ENCODE assay signal across 31 mouse cellular contexts in the genomic region with DNA sequence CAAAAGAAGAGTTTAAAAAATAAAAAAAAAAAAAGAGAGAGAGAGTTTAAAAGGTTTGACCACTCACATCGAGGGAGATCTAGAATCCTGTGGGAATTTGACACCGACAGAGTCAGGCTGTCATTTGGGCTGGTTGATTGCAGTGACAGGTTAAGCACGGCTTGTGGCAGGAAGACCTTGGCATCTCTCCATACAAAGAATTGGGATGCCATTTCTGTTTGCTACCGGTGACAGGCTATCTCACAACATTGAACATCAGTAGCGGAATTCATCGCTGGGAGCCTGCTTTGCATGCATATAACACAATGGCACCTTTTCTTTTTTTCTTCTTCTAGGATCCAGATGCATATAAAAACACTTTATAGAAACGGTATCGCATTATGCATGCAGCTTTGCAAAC. TPM values are rescaled to one million over a fixed set of nuclear protein-coding genes. Genes with fewer than 3 reads are reported as not detected.
A peak's percentile ranks its signal among the peaks of the same experiment; 100 is the strongest.
DNase-seq lines count a peak whose midpoint lies in the region; ATAC-seq and TF ChIP-seq lines count a peak whose summit lies in the region.
"Had no signal": no experiment of that assay in that cellular context is flagged by ENCODE, and none has a peak within 500 bp of the region (broad histone marks: within the 10 kb centered on the region; RNA-seq: fewer than 3 reads in every experiment).

No protein-coding gene starts in this region.

- no peaks in the 10 kb centered on the region for H3K9me3 ChIP-seq in forebrain, embryonic 14.5 days (replicated peaks; ENCODE audit: control insufficient read depth, low read length)
- H3K9me3 ChIP-seq in forebrain, embryonic 11.5 days (ENCODE audit: control insufficient read depth, low read length), result no peaks in the 10 kb centered on the region
- no peaks in the 10 kb centered on the region for H3K9me3 ChIP-seq in midbrain, embryonic 15.5 days
- H3K9me3 ChIP-seq in midbrain, embryonic 13.5 days, result no peaks in the 10 kb centered on the region
- H3K9me3 ChIP-seq in midbrain, postnatal 0 days (ENCODE audit: low read length), result no peaks in the 10 kb centered on the region
- H3K9me3 ChIP-seq: forebrain, embryonic 10.5 days; forebrain, embryonic 15.5 days; heart, embryonic 10.5 days; heart, embryonic 13.5 days; intestine, embryonic 15.5 days had no signal

- peak; percentile 37 for DNase-seq in forebrain, embryonic 14.5 days (ENCODE audit: low spot score)
- DNase-seq in forebrain, embryonic 11.5 days (ENCODE audit: low spot score), result no peak
- DNase-seq in brain, embryonic 14.5 days (ENCODE audit: low read depth), result peak; percentile 60
- peak; percentile 44 for DNase-seq in midbrain, postnatal 0 days (ENCODE audit: low spot score)
- DNase-seq: adrenal gland, adult 2 months; adrenal gland, postnatal 14 days; cerebellum, adult 2 months; cerebellum, adult 9-11 months; gastrocnemius, postnatal 10 days; gastrocnemius, postnatal 36 days; heart, adult 2 months; heart, postnatal 14 days; heart, postnatal 4 days had no signal

- no peak for TF ChIP-seq POLR2A in brain, embryonic 14.5 days (IDR thresholded peaks at IDR 0.05; ENCODE audit: borderline replicate concordance, extremely low read depth, insufficient read depth, insufficient read length, poor library complexity, severe bottlenecking)

- H3K36me3 ChIP-seq in forebrain, embryonic 14.5 days (ENCODE audit: control insufficient read depth, insufficient read depth, low read length), result no peaks in the 10 kb centered on the region
- no peaks in the 10 kb centered on the region for H3K36me3 ChIP-seq in forebrain, embryonic 11.5 days (ENCODE audit: control insufficient read depth, insufficient read depth, low read length)
- H3K36me3 ChIP-seq in midbrain, embryonic 15.5 days (replicated peaks), result no peaks in the 10 kb centered on the region
- no peaks in the 10 kb centered on the region for H3K36me3 ChIP-seq in midbrain, embryonic 13.5 days
- no peaks in the 10 kb centered on the region for H3K36me3 ChIP-seq in midbrain, postnatal 0 days (ENCODE audit: insufficient read depth, low read length)
- H3K36me3 ChIP-seq: forebrain, embryonic 10.5 days; forebrain, embryonic 15.5 days; heart, embryonic 10.5 days; heart, embryonic 13.5 days; intestine, embryonic 15.5 days had no signal

- no peak for ATAC-seq in forebrain, embryonic 14.5 days
- ATAC-seq in forebrain, embryonic 11.5 days (replicated peaks; ENCODE audit: low FRiP score), result no peak
- ATAC-seq in midbrain, embryonic 15.5 days (replicated peaks), result 0 out of 2 replicates have a peak, but pooled peaks have one; percentile 32
- ATAC-seq in midbrain, embryonic 13.5 days, result no peak
- no peak for ATAC-seq in midbrain, postnatal 0 days (ENCODE audit: low FRiP score)

- no peak overlapping the region for H3K4me3 ChIP-seq in forebrain, embryonic 14.5 days (ENCODE audit: low read depth, low read length)
- H3K4me3 ChIP-seq in forebrain, embryonic 11.5 days (ENCODE audit: low read depth, low read length), result no peak overlapping the region
- no peak overlapping the region for H3K4me3 ChIP-seq in midbrain, embryonic 15.5 days
- no peak overlapping the region for H3K4me3 ChIP-seq in midbrain, embryonic 13.5 days (replicated peaks)
- H3K4me3 ChIP-seq in midbrain, postnatal 0 days (ENCODE audit: low read depth, low read length), result no peak overlapping the region
- H3K4me3 ChIP-seq: forebrain, embryonic 15.5 days; heart, adult 2 months; heart, embryonic 13.5 days; intestine, embryonic 15.5 days had no signal

- H3K9ac ChIP-seq in forebrain, embryonic 14.5 days (ENCODE audit: low read length), result no peak overlapping the region
- H3K9ac ChIP-seq in forebrain, embryonic 11.5 days (ENCODE audit: low read length), result no peak overlapping the region
- H3K9ac ChIP-seq in midbrain, embryonic 15.5 days, result no peak overlapping the region
- H3K9ac ChIP-seq in midbrain, embryonic 13.5 days (replicated peaks), result no peak overlapping the region
- H3K9ac ChIP-seq in midbrain, postnatal 0 days (replicated peaks; ENCODE audit: low read length, poor library complexity, severe bottlenecking), result no peak overlapping the region
- H3K9ac ChIP-seq: forebrain, embryonic 15.5 days; heart, embryonic 13.5 days; intestine, embryonic 15.5 days had no signal

- no peak overlapping the region for H3K27ac ChIP-seq in forebrain, embryonic 14.5 days (ENCODE audit: low read depth, low read length)
- no peak overlapping the region for H3K27ac ChIP-seq in forebrain, embryonic 11.5 days (ENCODE audit: low read depth, low read length)
- H3K27ac ChIP-seq in midbrain, embryonic 15.5 days, result 0 out of 2 replicates have a peak overlapping the region, but pooled peaks have one; percentile 0
- H3K27ac ChIP-seq in midbrain, embryonic 13.5 days, result no peak overlapping the region
- H3K27ac ChIP-seq in midbrain, postnatal 0 days (ENCODE audit: low read depth, low read length), result no peak overlapping the region
- H3K27ac ChIP-seq: forebrain, embryonic 10.5 days; forebrain, embryonic 15.5 days; heart, adult 2 months; heart, embryonic 10.5 days; heart, embryonic 13.5 days; hindbrain, embryonic 14.5 days; intestine, embryonic 15.5 days had no signal

- H3K4me2 ChIP-seq in forebrain, embryonic 14.5 days (ENCODE audit: low read length), result no peak overlapping the region
- H3K4me2 ChIP-seq in forebrain, embryonic 11.5 days (ENCODE audit: low read depth, low read length, severe bottlenecking), result no peak overlapping the region
- H3K4me2 ChIP-seq in midbrain, embryonic 15.5 days, result no peak overlapping the region
- H3K4me2 ChIP-seq in midbrain, embryonic 13.5 days (replicated peaks), result no peak overlapping the region
- no peak overlapping the region for H3K4me2 ChIP-seq in midbrain, postnatal 0 days (ENCODE audit: low read depth, low read length, poor library complexity, severe bottlenecking)

- H3K27me3 ChIP-seq in forebrain, embryonic 14.5 days (replicated peaks; ENCODE audit: control insufficient read depth, insufficient read depth, low read length), result no peaks in the 10 kb centered on the region
- no peaks in the 10 kb centered on the region for H3K27me3 ChIP-seq in forebrain, embryonic 11.5 days (ENCODE audit: control insufficient read depth, insufficient read depth, low read length)
- H3K27me3 ChIP-seq in midbrain, embryonic 15.5 days (replicated peaks), result no peaks in the 10 kb centered on the region
- no peaks in the 10 kb centered on the region for H3K27me3 ChIP-seq in midbrain, embryonic 13.5 days
- 0 out of 2 replicates have a peak, but pooled peaks cover 3% of the 10 kb centered on the region for H3K27me3 ChIP-seq in midbrain, postnatal 0 days (ENCODE audit: insufficient read depth, low read length)
- H3K27me3 ChIP-seq: forebrain, embryonic 15.5 days; intestine, embryonic 15.5 days had no signal

- no peak for TF ChIP-seq CTCF in brain, embryonic 14.5 days (IDR thresholded peaks at IDR 0.05; ENCODE audit: borderline replicate concordance, extremely low read depth, insufficient read depth, insufficient read length)
- no peak for TF ChIP-seq CTCF in midbrain, postnatal 0 days (IDR thresholded peaks at IDR 0.05)

- H3K4me1 ChIP-seq in forebrain, embryonic 14.5 days (ENCODE audit: control insufficient read depth, insufficient read depth, low read length), result no peaks in the 10 kb centered on the region
- no peaks in the 10 kb centered on the region for H3K4me1 ChIP-seq in forebrain, embryonic 11.5 days (replicated peaks; ENCODE audit: control insufficient read depth, insufficient read depth, low read length)
- peaks cover 10% of the 10 kb centered on the region for H3K4me1 ChIP-seq in midbrain, embryonic 15.5 days
- H3K4me1 ChIP-seq in midbrain, embryonic 13.5 days (replicated peaks), result peaks cover 11% of the 10 kb centered on the region; the same call in 1 of the 2 replicates
- no peaks in the 10 kb centered on the region for H3K4me1 ChIP-seq in midbrain, postnatal 0 days (ENCODE audit: insufficient read depth, low read length)
- H3K4me1 ChIP-seq: heart, embryonic 10.5 days had no signal

- WGBS in forebrain, embryonic 14.5 days, result 51% methylated on average over 8 of the region's 8 CpGs
- WGBS in forebrain, embryonic 11.5 days, result 68% methylated on average over 8 of the region's 8 CpGs
- 35% methylated on average over 8 of the region's 8 CpGs for WGBS in midbrain, embryonic 15.5 days
- 57% methylated on average over 8 of the region's 8 CpGs for WGBS in midbrain, embryonic 13.5 days
- 36% methylated on average over 8 of the region's 8 CpGs for WGBS in midbrain, postnatal 0 days

RNA-seq across cellular contexts. Expression of a gene that starts 53.7 kb away (rescaled TPM):
- polyA plus RNA-seq in forebrain, embryonic 14.5 days (2014; fragmentation: Nextera tagmentation; extraction: Ambion mirVana), result not detected in 2 replicates
- polyA plus RNA-seq in forebrain, embryonic 11.5 days (2014; fragmentation: Nextera tagmentation; extraction: Ambion mirVana), result not detected in 2 replicates
- polyA plus RNA-seq in midbrain, embryonic 15.5 days (2015; fragmentation: Nextera tagmentation; extraction: Ambion mirVana), result not detected in 2 replicates
- not detected in 2 replicates for polyA plus RNA-seq in midbrain, embryonic 13.5 days (2015; fragmentation: Nextera tagmentation; extraction: Ambion mirVana)
- not detected in 2 replicates for polyA plus RNA-seq in brain, embryonic 14.5 days (2012; rRNA removed)
- total RNA-seq in midbrain, postnatal 0 days (2014; rRNA removed), result not detected in 2 replicates
- polyA plus RNA-seq in midbrain, postnatal 0 days (2015; fragmentation: Nextera tagmentation; extraction: Ambion mirVana), result not detected in 2 replicates
- total RNA-seq: adrenal gland, adult 2 months; adrenal gland, postnatal 14 days; adrenal gland, postnatal 4 days; gastrocnemius, adult 18-20 months; gastrocnemius, postnatal 10 days; gastrocnemius, postnatal 36 days; granulocyte monocyte progenitor cell, adult 5-6 weeks; heart, adult 2 months; heart, postnatal 14 days; heart, postnatal 4 days; MEL had no signal
- polyA plus RNA-seq: adrenal gland, adult 2 months; CD4-positive, CD25-positive, alpha-beta regulatory T cell, adult 4 months; cerebellum, adult 2 months; embryonic facial prominence, embryonic 11.5 days; embryonic facial prominence, embryonic 14.5 days; forebrain, embryonic 10.5 days; forebrain, embryonic 15.5 days; heart, adult 2 months; heart, embryonic 10.5 days; heart, embryonic 13.5 days; heart, embryonic 16.5 days; hindbrain, embryonic 11.5 days; hindbrain, embryonic 14.5 days; intestine, embryonic 15.5 days had no signal

RNA-seq across cellular contexts. Expression of a gene that starts 55.1 kb away (rescaled TPM):
- not detected in 2 replicates for polyA plus RNA-seq in forebrain, embryonic 14.5 days (2014; fragmentation: Nextera tagmentation; extraction: Ambion mirVana)
- 0.19 TPM in 1 of 2 replicates, not detected in the other for polyA plus RNA-seq in forebrain, embryonic 11.5 days (2014; fragmentation: Nextera tagmentation; extraction: Ambion mirVana)
- not detected in 2 replicates for polyA plus RNA-seq in midbrain, embryonic 15.5 days (2015; fragmentation: Nextera tagmentation; extraction: Ambion mirVana)
- not detected in 2 replicates for polyA plus RNA-seq in midbrain, embryonic 13.5 days (2015; fragmentation: Nextera tagmentation; extraction: Ambion mirVana)
- 0.26 and 0.28 TPM in 2 replicates for polyA plus RNA-seq in brain, embryonic 14.5 days (2012; rRNA removed)
- 0.16 and 0.47 TPM in 2 replicates for total RNA-seq in midbrain, postnatal 0 days (2014; rRNA removed)
- not detected in 2 replicates for polyA plus RNA-seq in midbrain, postnatal 0 days (2015; fragmentation: Nextera tagmentation; extraction: Ambion mirVana)
- total RNA-seq: adrenal gland, postnatal 14 days; gastrocnemius, adult 18-20 months; gastrocnemius, postnatal 10 days; gastrocnemius, postnatal 36 days; granulocyte monocyte progenitor cell, adult 5-6 weeks; heart, adult 2 months; heart, postnatal 4 days; MEL had no signal
- polyA plus RNA-seq: adrenal gland, adult 2 months; C2C12; CD4-positive, CD25-positive, alpha-beta regulatory T cell, adult 4 months; embryonic facial prominence, embryonic 11.5 days; embryonic facial prominence, embryonic 14.5 days; forebrain, embryonic 10.5 days; forebrain, embryonic 15.5 days; heart, embryonic 10.5 days; heart, embryonic 13.5 days; heart, embryonic 16.5 days; hindbrain, embryonic 11.5 days; hindbrain, embryonic 14.5 days; intestine, embryonic 15.5 days had no signal

RNA-seq across cellular contexts. Expression of a gene that starts 57.1 kb away (rescaled TPM):
- not detected in 2 replicates for polyA plus RNA-seq in forebrain, embryonic 14.5 days (2014; fragmentation: Nextera tagmentation; extraction: Ambion mirVana)
- polyA plus RNA-seq in forebrain, embryonic 11.5 days (2014; fragmentation: Nextera tagmentation; extraction: Ambion mirVana), result 0.12 TPM in 1 of 2 replicates, not detected in the other
- polyA plus RNA-seq in midbrain, embryonic 15.5 days (2015; fragmentation: Nextera tagmentation; extraction: Ambion mirVana), result not detected in 2 replicates
- 0.11 TPM in 1 of 2 replicates, not detected in the other for polyA plus RNA-seq in midbrain, embryonic 13.5 days (2015; fragmentation: Nextera tagmentation; extraction: Ambion mirVana)
- not detected in 2 replicates for polyA plus RNA-seq in brain, embryonic 14.5 days (2012; rRNA removed)
- total RNA-seq in midbrain, postnatal 0 days (2014; rRNA removed), result not detected in 2 replicates
- not detected in 2 replicates for polyA plus RNA-seq in midbrain, postnatal 0 days (2015; fragmentation: Nextera tagmentation; extraction: Ambion mirVana)
- total RNA-seq: adrenal gland, adult 2 months; adrenal gland, postnatal 14 days; adrenal gland, postnatal 4 days; gastrocnemius, adult 18-20 months; gastrocnemius, postnatal 10 days; gastrocnemius, postnatal 36 days; granulocyte monocyte progenitor cell, adult 5-6 weeks; heart, adult 2 months; heart, postnatal 14 days; heart, postnatal 4 days had no signal
- polyA plus RNA-seq: adrenal gland, adult 2 months; CD4-positive, CD25-positive, alpha-beta regulatory T cell, adult 4 months; cerebellum, adult 2 months; embryonic facial prominence, embryonic 11.5 days; embryonic facial prominence, embryonic 14.5 days; forebrain, embryonic 10.5 days; forebrain, embryonic 15.5 days; heart, embryonic 10.5 days; heart, embryonic 13.5 days; heart, embryonic 16.5 days; hindbrain, embryonic 11.5 days; hindbrain, embryonic 14.5 days; intestine, embryonic 15.5 days had no signal
